Mouse (Mus musculus) lung, postnatal 36 days (tissue): ENCODE measurements around the gene Myo3b.
"Not testable (repeated sequence)": the region's sequence is repeated elsewhere in the genome, so short reads cannot be mapped to it uniquely, and the experiment has no call there.

Experiments used
- DNase-seq: peaks from one replicate; pipeline ENCODE4 v3.0.0; 2022; ENCODE audit warnings: mixed read lengths

Gene Myo3b

DNA sequence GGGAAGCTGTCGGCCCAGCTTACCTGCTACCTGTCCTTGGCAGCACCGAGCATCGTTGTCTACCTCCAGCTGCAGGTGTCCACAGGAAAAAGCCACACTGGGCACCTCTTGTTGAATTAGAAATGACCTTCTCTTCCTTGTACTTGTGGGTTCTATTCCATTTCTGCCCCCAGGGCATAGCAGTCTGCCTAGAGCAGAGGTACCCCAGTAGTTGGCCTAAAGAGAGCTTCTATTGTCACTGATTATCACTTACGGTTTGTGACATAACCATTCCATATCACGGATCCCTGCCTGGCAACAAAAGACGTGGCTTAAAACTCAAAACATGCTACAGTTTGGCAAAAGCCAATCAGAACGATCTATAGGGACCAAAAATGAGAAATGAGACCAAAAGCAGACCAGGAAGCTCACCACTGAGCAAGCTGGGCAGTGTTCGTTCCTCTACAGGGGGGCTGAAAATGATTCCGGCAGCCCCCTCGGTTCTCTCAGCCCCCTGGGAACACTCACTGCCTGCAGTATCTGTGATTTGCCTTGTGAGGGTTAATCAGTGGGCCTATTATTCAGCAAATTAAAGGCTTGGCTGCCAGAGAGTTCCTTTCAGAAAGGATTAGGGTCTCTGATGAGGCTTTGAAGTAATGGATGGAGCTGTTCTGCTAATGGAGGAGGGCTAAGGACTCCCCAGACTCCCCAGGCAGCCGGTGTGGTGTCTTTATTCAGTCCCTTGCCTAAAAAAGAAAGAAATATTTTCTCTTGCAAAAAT, 163.1 kb downstream of the Myo3b start:
- no peak for DNase-seq

DNA sequence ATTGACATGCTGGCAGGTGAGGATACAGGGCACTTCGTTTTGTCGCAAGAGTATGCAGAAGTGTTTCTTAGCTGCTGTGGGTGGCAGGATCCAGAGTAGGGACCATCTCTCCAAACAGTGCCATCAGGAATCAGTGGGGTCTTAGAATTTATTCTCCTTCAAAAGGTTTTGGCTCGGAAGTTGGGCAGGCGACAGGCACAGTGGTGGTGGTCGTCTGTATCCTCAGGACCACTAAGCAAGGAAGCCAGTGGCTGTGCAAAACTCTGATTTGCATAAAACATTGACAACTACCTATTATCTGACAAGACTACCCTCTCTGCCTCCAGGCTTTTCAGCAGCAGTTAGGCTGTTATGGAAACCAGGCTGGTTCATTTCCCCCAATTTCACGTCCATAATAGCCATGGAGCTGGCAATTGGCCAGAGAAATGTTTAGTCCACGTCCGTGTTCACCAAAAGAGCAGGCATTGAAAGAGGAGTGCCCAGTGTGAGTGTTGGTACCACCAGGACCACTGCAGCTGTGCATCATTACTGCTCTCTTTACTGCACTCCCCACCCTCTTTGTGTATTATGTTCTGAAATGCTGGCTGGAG, 163.7 kb downstream of the Myo3b start:
- no peak for DNase-seq

GRCm38 (mm10) chr2:70208411-70208810, 169.5 kb downstream of the Myo3b start:
- DNase-seq = no peak

- no peak for DNase-seq
Observed at GRCm38 (mm10) chr2:70209790-70210189, 170.9 kb downstream of the Myo3b start.

GRCm38 (mm10) chr2:70210427-70211332, 171.8 kb downstream of the Myo3b start:
- no peak for DNase-seq

- DNase-seq = no peak
Observed at GRCm38 (mm10) chr2:70214401-70214800, 175.5 kb downstream of the Myo3b start.

- DNase-seq = no peak
Observed at GRCm38 (mm10) chr2:70217800-70218199, 178.9 kb downstream of the Myo3b start.

DNA sequence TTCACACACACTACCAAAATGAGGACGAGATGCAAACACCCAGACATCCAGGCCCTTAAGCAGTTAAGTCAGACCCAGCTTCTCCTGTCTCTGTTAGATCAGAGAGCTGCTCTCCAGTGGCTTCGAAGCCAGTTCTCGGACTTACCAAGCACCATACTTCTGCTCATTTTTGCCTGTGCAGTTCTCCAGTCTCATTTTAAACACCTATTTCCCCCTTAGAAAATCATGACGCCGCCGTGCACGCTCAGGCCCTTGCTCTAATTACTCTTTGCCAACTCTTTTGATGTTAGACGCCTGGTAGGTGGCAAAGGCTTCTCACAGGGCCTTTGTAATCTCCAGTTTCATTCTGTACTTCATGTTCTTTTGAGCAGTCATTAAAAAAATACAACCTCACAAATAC, 179.5 kb downstream of the Myo3b start:
- no peak for DNase-seq

DNA sequence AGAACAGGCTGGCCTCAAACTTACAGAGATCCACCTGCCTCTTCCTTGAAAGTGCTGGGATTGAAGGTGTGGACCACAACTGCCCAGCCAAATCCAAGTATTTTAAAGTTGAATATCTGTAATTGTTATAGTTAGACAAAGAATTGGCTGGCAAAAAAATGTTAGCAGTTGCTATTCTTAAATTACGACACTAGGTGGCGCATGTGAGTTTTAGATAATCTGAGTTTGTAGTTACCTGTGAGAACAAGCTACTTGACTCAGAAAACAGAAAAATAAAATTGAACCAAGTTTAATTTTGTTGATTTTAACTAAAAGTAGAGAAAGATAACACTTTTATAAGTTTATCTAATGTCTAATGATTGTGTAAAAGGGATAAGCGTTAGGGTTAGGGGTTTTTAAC, 187.8 kb downstream of the Myo3b start:
- DNase-seq = peak; percentile 25

DNA sequence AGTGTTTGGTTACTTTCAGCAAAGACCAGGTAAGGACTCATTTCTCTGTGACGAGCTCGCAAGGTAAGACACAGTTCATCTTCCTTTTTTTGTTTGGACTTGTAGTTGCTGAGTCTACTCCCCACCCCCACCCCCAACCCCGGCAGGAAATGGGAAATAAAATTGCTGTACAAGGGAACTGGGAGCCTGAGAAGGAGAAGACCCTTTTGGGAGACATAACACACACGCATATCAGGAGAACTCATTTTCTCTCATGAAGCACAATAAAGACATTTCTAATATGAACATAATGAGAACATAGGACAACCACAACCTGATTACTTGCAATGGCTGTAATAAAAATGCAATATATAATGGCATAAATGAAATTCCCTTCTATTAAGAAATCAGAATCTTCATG, 195.5 kb downstream of the Myo3b start:
- not testable (repeated sequence) for DNase-seq

DNA sequence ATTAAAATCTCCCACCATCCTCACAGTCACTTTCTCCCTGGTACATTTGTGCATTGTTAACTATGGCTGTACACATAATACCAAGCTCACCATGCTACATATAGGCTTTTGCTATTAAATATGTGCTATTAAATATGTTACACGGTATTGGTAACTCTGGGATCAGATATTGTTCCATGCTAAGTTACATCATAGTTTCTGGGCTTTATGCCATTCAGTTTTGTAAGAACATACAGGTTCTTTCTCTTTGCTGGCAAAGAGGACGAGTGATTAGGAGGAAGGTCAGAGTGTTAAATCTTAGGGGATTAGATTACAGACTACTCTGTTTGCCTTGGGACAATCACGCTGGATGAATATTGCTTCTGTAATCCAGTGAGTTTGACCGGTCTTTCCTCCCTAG, 207.1 kb downstream of the Myo3b start:
- no peak for DNase-seq

DNA sequence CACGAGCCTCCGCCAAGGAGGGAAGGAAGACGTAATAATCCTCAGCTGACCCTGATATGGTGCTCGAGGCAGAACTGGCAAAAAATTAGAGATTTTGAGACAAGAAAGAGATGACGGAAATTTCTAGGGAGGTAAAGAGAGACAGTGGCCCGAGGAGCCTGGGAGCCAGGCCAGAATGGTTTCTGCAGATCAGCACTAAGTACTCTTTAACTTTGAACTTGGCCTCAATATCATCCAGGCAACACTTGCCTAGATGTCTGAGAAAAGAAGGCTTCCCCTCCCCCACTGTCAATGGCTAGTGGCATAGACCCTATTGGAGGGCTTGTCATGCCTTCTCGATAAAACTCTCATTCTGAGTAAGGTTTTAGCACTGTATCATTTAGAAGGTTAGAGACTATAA, 209.7 kb downstream of the Myo3b start:
- DNase-seq = no peak

DNA sequence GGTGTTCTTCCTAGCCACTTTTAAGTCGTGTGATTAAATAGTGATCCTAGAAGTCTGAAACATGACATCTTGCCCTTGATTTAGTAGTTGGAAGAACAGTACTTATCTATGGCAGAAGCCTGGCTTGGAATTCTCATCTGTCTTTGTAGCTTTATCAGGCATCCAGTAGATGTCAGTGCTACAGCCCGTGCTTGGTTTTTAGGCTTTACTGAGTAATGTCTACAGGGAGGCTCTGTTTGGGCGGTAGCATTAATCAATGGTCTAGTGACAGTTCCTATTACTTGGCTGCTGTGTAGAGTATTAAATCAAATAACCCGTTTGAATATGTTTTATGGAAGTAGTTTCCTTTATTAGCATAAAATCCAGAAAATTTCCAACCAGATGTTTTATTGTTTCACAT, 210.9 kb downstream of the Myo3b start:
- DNase-seq = no peak

- DNase-seq = no peak
Observed at GRCm38 (mm10) chr2:70251256-70251655, 212.3 kb downstream of the Myo3b start.

DNA sequence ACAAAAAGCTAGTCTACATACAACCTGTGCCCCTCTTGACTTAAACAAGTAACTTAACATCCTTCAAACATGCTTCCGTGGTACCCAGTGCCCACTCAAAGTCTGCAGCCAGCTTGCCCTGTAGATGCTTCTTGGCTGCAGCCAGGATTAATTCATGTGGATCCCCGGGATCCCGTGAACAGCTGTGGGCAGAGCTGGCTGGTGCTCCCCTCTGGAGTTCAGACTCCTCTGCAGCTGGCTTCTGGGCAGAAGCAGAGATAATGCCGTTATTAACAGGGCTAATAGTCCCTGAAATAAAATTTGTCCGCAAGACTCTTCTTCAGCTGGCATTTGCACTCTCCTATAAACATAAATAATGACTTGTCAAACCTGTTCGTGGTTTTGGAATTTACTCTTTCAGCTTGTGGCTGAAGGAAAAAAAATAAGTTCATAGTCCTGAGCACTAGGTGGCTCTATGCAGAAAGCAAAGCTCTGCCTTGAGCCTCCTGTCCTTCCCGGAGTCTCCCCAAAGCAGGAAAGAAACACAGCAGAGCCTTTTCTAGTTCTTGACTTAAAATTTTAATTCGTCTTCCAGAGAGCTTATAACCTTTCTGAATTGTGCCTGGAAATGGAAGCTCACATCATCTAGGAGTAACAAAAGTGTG, 220.6 kb downstream of the Myo3b start:
- DNase-seq = peak; percentile 44

DNA sequence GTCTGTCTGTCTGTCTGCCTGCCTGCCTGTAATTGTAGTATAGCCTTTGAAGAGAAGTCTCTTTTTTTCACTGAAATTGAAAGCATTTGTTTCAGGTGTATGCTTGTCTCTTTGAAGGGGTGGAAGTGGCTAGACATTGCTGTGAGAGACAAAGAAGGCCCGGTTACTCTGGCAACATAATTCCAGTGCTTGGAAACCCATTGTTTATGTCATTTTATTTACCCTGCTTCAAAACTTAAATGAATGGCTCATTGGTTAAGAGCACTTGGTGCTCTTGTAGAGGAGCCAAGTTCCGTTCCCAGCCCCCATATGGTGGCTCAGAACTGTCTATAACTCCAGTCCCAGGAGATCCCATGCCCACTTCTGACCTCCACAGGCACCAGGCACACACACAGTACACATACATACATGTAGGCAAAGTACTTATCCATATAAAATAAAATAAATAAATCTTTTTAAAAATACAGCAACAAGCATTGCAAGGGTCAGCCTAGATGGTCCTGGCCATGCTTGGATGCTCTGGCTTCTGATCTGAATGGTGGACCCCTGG, 221.8 kb downstream of the Myo3b start:
- peak; percentile 10 for DNase-seq

DNA sequence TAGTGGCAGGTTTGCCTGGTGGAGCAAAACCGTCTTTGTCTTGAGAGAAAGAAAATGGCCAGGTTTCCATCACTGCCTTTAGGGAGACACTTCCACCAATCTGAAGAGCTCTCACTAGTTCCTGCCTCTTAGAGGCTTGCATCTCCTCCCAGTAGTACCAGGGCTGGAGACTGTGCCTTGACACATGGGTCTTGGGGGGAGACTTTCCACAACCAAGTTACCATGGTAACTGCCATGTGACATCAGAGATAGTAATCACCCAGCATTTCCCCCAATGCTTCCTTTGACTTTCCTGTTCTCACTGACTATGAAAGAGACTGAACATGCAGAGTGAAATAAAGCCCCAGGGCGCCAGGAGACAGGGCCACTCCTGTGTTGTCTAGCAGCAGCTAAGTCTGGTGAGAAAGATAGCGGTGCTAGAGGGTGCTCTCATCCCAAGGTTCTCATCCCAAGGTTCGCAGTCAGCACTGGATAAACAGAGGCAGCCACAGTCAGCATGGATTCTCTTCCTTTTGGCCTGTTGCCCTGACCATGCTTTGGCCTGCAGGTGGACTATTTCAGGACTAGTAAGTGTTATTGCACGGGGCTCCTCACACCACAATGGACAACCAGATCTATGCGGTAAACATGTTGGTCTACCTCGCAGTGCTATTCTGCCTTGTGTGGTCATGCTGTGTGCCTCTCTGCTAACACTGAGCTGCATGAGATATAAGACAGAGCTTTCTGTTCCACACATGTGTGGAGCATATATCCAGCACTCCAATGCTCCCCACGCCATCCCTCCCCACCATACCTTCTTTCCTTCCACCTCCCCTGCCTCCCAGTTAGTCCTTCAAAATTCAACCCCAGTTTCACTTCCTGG, 223.0 kb downstream of the Myo3b start:
- DNase-seq = no peak

DNA sequence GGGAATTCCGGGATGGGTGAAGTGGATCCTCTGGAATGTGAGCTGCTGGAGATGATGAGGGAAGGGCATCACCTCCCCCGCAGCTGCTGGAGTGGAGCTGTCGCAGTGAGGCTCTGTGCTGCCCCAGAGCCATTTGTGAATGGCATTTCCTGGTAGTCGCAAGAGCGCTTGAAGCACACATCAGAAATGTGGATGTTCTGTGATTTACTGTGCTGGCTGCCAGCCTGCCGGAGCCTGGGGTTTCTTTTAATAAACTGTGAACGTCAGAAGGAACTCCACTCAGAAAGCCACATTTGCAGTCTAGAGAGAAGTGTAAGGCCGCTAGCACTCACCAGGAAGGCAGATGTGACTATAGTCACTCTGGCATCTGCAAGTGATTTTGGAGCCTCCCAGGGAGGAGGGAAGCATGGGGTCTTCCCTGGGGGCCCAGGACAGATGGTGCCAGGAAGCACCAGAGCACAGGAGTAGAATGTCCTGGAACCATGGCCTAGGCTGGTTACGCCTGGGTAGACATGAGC, 223.7 kb downstream of the Myo3b start:
- DNase-seq = no peak

GRCm38 (mm10) chr2:70278425-70279277, 239.7 kb downstream of the Myo3b start:
- peak; percentile 67 for DNase-seq

- no peak for DNase-seq
Observed at GRCm38 (mm10) chr2:70284109-70284508, 245.2 kb downstream of the Myo3b start.

- DNase-seq = no peak
Observed at GRCm38 (mm10) chr2:70291063-70291462, 252.1 kb downstream of the Myo3b start.
